Mouse (Mus musculus) adrenal gland, adult (tissue): Measurements from ENCODE around the gene Tnrc6c.

ENCODE experiments used
- DNase-seq, 2 experiments: peaks; one replicate each; pipeline ENCODE4 v3.0.0; 2022 to 2023; ENCODE audit warnings: low spot score in 1 of 2; ENCODE audit not compliant: inconsistent age in 2 of 2

Gene Tnrc6c

DNA sequence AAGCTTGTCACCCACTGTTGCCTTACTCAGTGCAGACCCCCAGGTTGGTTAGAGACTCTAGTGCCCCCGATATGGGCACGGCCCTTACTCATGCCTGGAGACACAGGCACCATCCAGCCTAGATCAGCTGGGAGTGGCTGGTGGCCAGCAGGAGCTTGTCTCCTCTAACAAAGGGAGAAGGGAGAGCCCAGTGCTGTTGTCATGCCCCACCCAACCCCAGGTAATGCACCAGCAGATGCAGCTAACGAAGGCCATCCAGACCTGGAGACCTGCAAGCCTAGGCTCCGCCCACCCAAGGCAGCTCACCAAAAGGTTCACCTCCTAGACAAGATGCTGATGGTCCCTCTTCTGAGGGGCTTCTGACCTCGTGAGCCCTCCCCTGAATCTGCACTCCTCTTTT is 111.3 kb downstream of the Tnrc6c start:
- no peak for DNase-seq

DNA sequence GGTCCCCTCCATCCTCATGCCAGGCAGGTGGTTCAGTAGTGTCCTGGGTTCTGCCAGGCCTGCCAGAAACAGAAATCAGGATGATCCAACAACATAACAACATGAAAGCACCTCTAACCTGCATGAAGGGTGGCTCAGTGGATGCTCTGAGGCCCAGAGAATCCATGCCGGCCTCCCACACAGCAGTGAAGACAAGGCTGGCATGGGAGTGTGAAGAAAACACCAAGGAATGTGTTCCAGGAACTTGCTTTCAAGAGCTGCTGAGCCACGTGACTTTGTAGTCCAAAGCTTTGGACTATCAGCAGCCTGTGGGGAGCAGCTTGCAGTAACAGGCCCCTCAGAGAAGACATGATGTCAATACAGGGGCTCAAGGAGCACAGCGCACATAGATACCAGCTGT is 112.2 kb downstream of the Tnrc6c start:
- DNase-seq: no peak

DNA sequence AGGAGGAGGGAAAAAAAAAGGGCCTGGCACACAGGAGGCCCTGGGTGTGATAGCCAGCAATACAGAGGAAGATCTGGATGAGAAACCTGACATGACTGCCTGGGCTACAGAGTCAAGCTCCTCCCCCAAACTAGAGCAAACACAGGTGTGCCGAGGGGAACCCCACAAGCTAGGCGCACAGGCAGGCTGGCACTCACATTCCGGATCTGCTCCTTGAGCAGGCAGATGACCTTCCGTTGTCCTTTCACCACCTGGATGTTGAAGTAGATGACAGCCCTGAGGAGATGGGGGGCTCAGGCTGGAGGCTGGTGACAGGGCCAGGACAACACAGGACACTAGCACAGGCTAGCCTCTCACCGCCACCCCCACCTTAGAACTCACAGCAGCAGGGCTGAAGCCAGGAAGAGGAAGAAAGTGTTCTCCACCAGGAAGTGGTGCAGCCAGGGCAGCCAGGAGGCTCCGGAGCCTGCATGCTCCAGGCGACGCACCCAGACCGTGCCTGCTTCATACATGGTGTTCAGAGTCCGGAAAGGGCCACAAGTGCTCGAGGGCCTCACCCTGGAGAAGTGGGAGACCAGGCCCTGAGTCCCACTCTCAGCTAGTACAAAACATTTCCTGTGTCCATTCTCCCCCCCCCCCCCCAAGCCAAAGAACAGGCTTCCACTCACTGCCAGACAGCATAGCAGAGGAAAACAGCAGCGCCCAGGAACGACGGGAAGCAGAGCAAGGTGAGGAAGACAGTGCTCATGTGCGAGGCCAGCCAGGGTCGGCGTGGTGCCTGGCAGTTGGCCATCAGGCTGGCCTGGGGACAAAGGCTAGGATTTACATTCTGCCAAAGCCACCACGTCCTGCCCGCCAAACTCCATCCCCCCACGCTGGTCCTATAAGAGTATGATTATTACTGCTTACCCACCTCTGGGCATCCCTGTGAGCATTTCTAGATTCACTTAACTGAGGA is 114.9 kb downstream of the Tnrc6c start:
- DNase-seq: no peak

DNA sequence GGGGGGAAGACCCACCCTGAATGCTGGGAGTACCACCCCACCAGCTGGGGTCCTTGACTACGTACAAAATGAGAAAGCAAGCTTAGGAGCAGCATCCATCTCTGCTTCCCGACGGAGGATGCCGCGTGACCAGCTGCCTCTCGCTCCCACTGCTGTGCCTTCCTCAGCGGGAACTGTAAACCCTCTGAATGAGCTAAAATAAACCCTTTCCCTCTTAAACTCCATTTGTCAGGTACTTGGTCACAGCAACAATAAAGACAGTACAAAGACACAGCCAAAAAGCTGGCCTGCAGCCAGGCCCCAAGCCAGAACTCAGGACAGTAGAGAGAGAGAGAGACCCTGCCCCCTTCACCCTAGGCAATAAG is 115.6 kb downstream of the Tnrc6c start:
- DNase-seq: no peak

DNA sequence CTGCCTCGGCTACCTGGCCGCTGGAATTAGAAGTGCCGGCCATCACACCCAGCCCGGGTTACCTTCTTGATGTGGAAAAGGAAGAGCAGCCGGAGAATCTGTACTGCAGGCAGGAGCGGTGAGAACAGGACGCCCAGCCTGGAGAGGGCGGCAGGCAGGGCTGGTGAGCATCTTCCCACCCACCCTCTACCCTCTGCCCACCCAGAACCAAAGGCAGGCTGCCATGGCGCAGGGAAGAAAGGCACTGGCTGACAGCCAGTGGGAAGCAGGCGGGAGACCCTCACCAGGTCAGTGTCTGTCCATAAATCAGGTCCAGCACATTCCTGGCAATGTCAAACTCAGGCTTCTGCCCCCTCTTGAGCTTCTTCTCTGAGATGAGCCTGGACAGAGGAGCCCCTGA is 116.3 kb downstream of the Tnrc6c start:
- no peak for DNase-seq

DNA sequence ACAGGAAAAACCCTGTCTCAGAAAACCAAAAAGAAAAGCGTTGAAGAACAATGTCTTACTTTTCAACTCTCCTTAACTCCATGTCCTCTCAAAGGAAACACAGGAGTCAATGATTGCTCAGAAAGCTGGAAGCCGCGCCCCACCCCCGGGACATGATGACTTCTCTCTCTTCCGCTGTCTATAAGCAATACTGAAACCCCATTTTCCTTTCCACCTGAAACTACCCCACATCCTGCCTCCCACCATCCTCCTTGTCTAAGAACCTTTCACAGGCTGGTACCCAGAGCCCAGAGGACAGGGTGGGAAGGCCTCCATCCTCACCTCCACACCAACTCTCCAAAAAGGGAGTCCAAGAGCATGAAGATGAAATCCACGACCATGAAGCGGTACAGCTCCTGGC is 118.3 kb downstream of the Tnrc6c start:
- no peak for DNase-seq

DNA sequence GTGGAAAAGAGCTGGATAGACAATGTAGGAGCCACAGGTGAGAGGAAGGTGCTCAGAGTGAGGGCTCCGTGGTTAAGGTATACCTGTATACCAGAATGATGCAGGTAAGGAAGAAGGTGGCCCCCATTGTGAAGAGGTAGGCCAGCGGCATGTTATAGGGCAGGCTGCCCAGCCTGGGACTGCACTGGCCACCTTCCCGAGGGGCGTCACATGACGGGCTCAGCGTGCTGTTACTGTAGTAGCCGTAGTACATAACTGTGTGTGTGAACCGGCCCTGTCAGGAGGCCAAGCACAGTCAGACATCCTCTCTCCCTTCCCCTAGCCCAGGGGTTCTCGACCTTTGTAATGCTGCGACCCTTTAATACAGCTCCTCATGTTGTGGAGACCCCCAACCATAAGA is 120.8 kb downstream of the Tnrc6c start:
- peak in 1 of 2 experiments; percentile 27 for DNase-seq

DNA sequence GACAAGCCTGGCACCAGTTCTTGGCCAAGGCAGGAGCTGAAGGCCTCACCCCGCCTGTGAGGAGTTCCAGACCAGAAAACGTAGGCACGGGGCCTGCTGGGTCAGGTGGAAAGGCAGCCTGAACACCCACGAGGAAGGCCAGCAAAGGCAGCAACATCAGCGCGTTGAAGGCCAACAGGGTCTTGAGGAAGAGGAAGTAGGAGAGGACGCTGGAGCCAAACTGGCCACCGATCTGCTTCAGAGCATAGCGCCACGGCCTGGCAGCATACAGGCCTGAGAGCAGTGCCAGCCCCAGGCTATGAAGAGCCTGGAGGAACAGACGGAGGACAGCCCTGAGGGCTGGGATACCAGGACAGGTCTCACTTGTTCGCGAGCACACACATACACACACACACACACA is 121.5 kb downstream of the Tnrc6c start:
- peak in 1 of 2 experiments; percentile 27 for DNase-seq

DNA sequence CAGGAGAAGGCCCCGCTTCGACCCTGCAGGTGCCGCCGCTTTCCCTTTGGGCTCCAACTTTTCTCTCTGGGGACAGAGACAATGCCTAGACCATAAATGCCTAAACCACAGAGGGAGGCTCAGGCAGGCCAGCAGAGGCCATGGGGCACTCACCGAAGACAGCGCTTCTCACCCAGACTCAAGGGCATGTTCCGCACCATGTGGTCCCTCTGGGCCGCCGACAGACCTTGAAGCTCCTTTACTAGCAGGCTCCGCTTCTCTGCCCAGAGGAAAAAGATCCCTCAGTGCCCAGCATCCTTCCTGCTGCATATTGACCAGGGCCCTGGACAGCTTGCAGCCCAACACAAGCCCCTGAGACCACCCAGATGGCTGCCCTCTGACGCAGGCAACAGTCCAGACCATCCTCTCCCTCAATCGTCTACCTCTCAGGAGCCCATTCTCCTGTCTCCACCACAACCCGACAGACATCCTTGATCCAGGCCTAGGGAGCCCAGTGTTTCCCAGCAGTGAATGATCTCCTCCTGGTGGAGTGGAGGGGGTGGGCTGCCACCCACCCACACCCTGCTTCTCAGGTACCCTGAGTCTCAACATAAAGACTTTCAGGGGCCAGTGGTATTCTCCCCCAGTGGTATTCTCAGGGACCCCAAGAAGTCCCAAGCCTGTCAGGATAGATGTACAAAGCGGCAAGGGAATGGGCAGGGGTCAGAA is 122.2 kb downstream of the Tnrc6c start:
- peak; percentile 62 to 83 for DNase-seq

DNA sequence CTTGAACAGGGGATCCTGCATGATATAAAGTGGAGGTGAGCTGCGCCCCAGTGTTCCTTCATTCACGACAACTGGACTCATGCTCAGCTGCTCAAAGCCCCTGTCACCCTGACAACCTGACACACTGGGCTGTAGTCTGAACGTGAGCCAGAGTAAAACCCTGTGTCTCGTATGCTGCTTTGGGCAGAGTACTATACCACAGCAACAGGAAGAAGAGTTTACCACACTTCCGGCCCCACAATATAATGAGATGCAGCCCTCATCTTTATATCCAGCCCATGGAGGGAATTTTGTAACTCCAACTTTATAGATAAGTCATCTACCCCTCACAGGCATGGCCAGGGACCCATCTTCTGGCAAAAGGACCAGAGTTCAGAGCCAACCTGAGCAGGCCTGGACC is 123.0 kb downstream of the Tnrc6c start:
- no peak for DNase-seq

DNA sequence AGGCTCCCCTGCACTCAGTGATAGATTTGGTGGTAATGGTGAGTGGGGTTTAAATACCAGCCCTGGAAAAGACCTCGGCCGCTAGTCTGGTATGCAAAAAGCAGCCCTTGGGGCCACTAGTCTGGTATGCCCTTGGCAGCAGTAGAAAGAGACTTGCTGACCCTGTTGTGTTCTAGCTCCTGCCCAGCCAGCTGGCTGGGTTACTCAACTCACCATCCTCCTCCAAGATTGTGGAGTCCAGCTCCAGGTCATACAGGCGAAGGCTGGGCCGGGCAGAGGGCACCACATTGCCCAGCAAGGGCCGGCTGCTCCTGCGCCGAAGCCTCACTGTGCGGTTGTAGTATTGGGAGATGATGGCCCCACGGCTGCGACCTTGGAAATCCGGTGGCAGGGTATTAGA is 123.9 kb downstream of the Tnrc6c start:
- DNase-seq: peak in 1 of 2 experiments; percentile 77

DNA sequence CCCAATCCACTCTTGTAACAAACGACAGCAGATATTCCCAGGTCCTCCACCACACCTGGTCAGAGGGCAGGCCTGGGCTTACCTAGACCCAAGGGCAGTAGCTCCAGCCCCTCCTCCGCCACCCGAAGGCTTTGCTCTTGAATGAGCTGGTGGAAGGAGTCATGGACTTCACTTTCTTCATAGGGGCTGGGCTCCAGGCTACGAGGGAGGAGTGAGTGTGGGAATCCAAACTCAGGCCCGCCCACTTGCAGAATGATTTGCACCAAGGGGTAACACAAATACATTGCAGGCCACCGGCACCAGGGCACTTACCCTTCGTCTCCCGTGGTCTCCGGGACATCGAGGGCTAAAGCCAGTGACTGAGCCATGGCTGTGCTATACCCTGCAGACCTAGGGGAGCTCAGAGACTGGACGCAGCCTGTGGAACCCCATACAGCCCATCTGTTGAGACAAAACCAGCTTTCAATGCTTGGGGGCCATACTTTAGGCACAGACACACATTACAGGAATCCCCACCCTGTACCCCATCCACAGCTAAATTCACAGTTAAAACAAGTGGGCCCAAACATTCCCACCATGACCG is 124.9 kb downstream of the Tnrc6c start:
- peak; percentile 46 to 70 for DNase-seq

DNA sequence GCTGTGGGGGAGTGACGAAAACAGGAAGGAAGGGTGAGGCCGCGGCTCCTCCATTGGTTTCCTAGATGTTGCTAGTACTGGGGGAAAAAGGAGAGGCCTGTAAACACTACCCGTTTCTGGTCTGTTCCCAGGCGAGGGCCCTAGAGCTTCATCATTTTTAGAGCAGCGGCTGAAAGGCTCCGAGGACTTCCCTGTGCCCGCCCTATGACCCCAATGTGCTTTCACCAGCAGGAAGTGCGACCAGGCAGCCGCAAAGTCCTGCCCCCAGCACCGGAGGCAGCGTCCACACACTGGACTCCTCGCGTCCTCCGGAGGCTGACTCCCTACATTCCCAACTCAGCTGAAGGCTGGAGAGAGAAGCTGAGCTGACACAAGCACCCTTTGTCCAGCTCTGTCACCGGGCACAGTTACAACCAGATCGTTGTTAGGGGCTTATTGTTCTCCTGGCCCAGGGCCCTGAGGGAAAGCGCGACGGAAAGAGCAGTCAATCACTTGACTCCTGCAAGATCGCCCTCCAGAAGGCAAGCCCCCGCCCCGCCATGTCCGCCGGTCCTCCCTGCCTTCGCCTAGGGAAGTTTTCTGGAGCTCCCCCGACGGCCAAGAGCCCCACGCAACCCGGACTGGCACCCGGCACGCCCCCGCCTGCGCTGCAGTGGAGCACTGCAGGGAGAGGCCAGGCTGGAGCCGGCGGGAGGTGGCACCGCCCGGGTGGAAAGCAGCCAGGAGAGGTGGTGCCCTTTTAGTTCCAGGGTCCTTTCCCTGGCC is 125.5 kb downstream of the Tnrc6c start:
- peak; percentile 84 to 92 for DNase-seq

DNA sequence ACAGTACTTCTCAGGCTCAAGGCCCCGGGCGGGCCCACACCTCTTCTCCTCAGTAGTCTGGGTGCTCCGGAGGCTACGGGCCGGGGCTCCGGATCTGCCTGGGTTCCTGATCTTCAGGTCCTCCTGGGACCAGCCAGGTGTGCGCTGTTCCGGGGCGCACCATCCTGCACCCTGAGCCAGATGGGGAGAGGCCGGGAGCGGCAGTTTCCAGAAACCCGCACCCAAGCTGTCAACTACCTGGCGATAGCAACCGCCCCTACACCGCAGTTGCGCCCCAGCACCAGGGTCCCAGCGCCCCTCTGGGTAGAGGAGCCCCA is 126.1 kb downstream of the Tnrc6c start:
- no peak for DNase-seq

DNA sequence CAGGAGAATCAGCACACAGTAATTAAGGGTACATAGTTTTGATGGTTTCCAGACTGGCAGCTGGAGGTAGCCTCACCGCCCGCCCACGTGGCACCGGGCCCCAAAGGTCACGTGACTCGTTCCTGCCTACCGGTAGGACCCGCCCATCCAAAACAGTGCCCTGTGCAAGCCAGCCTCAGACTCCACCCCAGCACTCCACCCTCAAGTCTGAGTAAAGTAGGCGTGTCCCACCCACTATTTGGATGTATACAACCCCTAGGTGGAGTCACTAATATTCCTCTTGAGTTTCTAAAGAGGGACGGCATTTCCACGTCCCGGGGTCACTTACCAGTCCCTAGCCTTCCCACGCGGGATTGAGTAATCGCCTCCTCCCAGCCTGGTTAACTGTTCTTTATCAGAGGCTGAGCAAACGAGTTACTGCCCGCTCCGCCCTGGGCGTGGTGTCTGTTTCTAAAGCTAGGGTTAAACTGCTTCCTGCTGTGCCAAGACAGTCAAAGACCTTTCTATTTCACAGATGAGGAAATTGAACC is 126.6 kb downstream of the Tnrc6c start:
- peak; percentile 93 to 97 for DNase-seq

DNA sequence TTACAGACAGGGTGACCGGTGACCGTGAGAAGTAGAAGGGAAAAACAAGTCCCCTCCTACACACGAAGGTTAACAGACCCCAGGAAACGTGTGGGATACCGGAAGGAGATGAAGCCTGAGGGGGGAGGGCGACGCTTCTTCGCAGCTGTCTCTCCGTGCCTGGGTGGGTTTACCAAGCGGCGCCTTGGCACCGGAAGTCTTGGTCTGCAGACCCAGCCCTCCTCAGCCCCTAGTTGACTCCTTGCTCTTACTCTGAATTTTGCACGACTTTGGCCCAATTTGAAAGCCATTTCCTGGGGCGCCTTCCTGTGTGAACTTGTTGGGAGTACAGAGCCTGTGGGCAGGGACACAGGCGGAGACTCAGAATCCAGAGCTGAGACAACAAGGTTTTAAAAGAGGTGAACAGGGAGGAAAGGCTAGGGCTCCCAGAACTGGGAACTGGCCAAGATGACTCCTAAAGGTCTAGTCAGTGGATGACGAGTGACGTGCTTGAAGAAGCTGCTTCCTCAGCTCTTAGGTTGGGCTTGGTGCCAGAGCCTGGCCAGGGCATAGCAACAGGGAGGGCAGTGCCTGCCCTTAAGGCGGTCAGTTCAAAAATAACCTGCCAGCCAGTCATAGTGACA is 127.2 kb downstream of the Tnrc6c start:
- peak; percentile 92 to 96 for DNase-seq

DNA sequence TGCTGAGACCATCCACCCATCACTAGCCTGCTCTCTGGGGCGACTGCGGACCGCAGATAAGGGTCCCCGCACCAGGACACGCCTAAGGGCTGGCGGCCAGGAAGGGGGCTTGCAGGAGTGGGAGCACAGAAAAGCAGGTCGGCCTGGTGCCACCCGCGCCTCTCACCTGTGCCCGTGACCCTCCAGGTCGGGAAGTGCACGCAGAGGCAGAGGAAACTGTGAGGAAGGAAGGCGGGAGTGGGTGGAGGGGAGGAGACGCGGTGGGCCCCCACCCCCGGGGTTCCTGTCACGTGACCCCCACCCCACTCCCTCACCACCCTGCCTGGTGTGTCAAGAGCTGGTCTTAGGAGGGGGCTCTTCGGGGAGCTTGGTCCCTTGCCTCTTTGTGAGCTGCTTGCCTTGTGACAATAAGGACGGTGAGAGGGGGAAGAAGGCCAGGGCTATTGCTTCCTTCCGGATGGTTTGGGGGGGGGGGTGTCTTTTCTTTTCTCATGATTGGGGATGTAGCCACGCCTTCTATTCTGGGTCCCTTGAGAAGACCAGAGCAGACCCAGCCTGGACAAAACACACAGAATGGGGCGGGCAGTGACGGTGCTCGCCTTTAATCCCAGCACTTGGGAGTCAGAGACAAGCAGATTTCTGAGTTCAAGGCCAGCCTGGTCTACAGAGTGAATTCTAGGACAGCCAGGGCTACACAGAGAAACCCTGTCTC is 128.1 kb downstream of the Tnrc6c start, which contains the start of the genes Tmc8 and Tmc6:
TSS of gene Tmc8 (plus strand) at position 84 of the 712 bp plus-strand sequence.
TSS of gene Tmc6 (minus strand) at position 206 of the 712 bp plus-strand sequence.
- DNase-seq: peak; percentile 46 to 69

DNA sequence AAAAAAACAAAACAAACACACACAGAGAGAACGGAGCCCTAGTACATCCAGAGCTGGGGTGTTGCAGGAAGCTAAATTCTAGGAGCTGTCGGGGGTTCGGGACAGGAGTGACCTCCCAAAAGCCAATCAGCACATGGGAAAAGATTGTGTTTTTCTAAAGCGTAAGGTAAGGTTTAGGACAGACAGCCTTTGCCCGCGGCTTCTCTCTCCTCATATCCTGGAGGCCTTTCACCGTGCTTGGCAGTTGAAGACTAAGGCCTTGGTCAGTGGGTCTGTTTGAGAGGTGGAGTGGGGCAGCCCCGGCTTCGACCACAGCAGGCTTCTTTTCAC is 128.6 kb downstream of the Tnrc6c start:
- DNase-seq: no peak

DNA sequence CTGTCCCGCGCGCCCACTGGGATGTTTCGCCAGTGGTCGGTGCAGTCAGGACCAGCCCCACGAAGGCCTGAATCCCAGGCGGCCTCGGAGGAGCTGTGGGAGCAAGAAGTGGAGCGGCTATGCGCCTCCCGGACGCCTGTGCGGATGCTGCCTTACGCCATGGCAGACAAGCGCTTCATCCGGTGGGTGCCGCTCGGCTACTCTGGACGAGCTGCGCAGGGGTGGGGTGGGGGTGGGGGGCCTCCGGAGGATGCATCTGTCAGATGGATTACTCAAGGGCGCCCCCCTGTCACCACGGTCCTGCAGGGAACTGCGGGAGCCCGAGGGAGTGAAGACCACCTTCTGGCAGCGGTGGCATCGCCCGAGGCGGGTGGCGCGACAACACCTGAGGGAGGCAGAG is 129.0 kb downstream of the Tnrc6c start:
- peak; percentile 53 to 78 for DNase-seq
